Mouse (Mus musculus) spleen, adult 2 months (tissue): ENCODE measurements at regions not wholly inside any gene's neighbourhood (a gene's known extent, or its start where the extent isn't known, plus 50 kb on each side); places are given as distances from the start of the nearest gene placed in this dataset.

Source experiments
- CTCF ChIP-seq: fragments of 200-500 bp; IDR thresholded peaks from 2 replicates; pipeline ENCODE4 v1.5.1; 2011; ENCODE audit warnings: mild to moderate bottlenecking, inconsistent platforms; ENCODE audit not compliant: insufficient read depth, insufficient read length, insufficient replicate concordance; ENCODE audit errors: extremely low read depth
- POLR2A ChIP-seq: fragments of 200-500 bp; IDR thresholded peaks from 2 replicates; pipeline ENCODE4 v1.6.1; 2011; ENCODE audit warnings: low read depth, low read length, inconsistent platforms

- TF ChIP-seq CTCF (no peak), POLR2A (no peak)
Observed at GRCm38 (mm10) chr3:130986708-130987107, 123.6 kb upstream of the Lef1 start.
